Mouse (Mus musculus): ENCODE measurements around the gene Gm10647. TPM values are rescaled to one million over a fixed set of nuclear protein-coding genes. Genes with fewer than 3 reads are reported as not detected.

Gm10647 gene
- polyA plus RNA-seq, 1 experiment = 0.07 TPM

DNA sequence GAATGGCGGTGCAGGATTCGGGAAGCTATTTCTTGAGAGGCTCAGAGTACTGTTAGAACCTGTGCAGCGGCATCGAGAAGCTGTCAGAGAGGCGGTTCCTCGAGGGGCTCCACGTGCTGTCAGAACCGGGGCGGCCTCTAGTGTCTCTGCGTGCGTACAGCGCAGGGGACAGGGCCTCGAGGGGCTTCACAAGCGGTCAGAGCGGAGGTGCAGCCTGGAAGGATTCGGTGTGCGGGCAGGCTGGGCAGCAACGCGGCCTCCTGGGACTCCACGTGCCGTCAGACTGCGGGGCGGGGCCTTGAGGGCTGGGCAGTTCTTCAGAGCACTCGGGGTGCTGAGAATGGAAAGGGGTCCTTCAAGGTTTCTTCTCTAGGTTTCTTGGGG is 38.2 kb downstream of the Gm10647 start:
- Histone ChIP-seq H3K27me3 (ENCODE audit: control insufficient read depth, insufficient read depth, low read length) (no peaks in the 10 kb centered on the region), H3K27ac (ENCODE audit: control insufficient read depth, insufficient read depth, low read length) (no peak overlapping the region), H3K4me1 (replicated peaks; ENCODE audit: control insufficient read depth, insufficient read depth, low read length) (peaks cover 13% of the 10 kb centered on the region), H3K36me3 (ENCODE audit: control insufficient read depth, insufficient read depth, low read length) (no peaks in the 10 kb centered on the region), H3K4me3 (ENCODE audit: control insufficient read depth, insufficient read depth, low read length) (peak overlapping the region; percentile 47)
- TF ChIP-seq CTCF (IDR thresholded peaks at IDR 0.05; ENCODE audit: borderline replicate concordance, control insufficient read depth, extremely low read depth, insufficient read depth, low read length, poor library complexity) (no peak), POLR2A (IDR thresholded peaks at IDR 0.05; ENCODE audit: control insufficient read depth, extremely low read depth, insufficient read depth, low read length, poor library complexity) (no peak)
- no peak for DNase-seq
- 1% methylated on average over 24 of the region's 24 CpGs for WGBS

DNA sequence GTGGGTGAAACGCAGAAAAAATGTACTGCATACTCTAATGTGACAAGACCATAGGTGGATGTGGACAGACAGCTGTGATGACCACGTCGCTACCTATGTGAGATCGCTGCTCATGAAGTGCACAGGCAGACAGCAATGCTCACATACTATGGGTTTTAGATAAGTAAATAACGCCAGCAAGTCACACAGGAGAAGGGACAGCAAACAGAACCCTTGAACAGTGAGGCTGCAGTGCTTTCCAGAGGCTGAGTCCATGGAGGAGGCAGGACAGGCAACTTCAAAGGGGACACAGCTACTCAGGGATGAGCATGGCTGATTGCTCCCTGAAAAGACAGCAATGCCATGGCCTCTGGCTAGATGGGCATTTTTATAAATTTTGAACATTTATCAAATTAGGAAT is 50.0 kb downstream of the Gm10647 start:
- TF ChIP-seq CTCF (IDR thresholded peaks at IDR 0.05; ENCODE audit: borderline replicate concordance, control insufficient read depth, extremely low read depth, insufficient read depth, low read length, poor library complexity) (no peak), POLR2A (IDR thresholded peaks at IDR 0.05; ENCODE audit: control insufficient read depth, extremely low read depth, insufficient read depth, low read length, poor library complexity) (no peak)
- no peaks in the 10 kb centered on the region for H3K4me1 ChIP-seq (replicated peaks; ENCODE audit: control insufficient read depth, insufficient read depth, low read length)
- DNase-seq = no peak
- H3K27ac ChIP-seq (ENCODE audit: control insufficient read depth, insufficient read depth, low read length) = no peak overlapping the region
- no peaks in the 10 kb centered on the region for H3K27me3 ChIP-seq (ENCODE audit: control insufficient read depth, insufficient read depth, low read length)
- H3K36me3 ChIP-seq (ENCODE audit: control insufficient read depth, insufficient read depth, low read length) = peaks cover 10% of the 10 kb centered on the region
- WGBS = 98% methylated on average over 5 of the region's 5 CpGs
- no peak overlapping the region for H3K4me3 ChIP-seq (ENCODE audit: control insufficient read depth, insufficient read depth, low read length)

Other genes with a start within 250 kb of the Gm10647 start
- gene Usp3, start 203.9 kb upstream of the Gm10647 start, polyA plus RNA-seq (2012; rRNA removed) = 66.1 and 70.5 TPM in 2 replicates
- 4.9 and 5.7 TPM in 2 replicates for gene Car12, start 83.4 kb upstream of the Gm10647 start, polyA plus RNA-seq (2012; rRNA removed)
- 1.2 and 1.8 TPM in 2 replicates for gene Aph1b, start 1.5 kb upstream of the Gm10647 start, polyA plus RNA-seq (2012; rRNA removed)
- 1.1 and 1.5 TPM in 2 replicates for gene Aph1c, start 37.7 kb downstream of the Gm10647 start, polyA plus RNA-seq (2012; rRNA removed)
- 24.7 and 27.6 TPM in 2 replicates for gene Rab8b, start 122.6 kb downstream of the Gm10647 start, polyA plus RNA-seq (2012; rRNA removed)
- gene Rps27l, start 149.0 kb downstream of the Gm10647 start, polyA plus RNA-seq (2012; rRNA removed) = 52.2 and 61.1 TPM in 2 replicates
- 12.6 and 19.1 TPM in 2 replicates for gene Lactb, start 178.4 kb downstream of the Gm10647 start, polyA plus RNA-seq (2012; rRNA removed)

All from thymus, adult 2 months (tissue).